Mouse (Mus musculus) limb, embryonic 14.5 days (tissue): Measurements from ENCODE around the gene Pou2f3. TPM values are rescaled to one million over a fixed set of nuclear protein-coding genes. Genes with fewer than 3 reads are reported as not detected.

Experiments used
- ATAC-seq: fragments of 200-750 bp; cut with Nextera tagmentation; 2 replicates; pipeline ENCODE4 v1.8.0; 2017; ENCODE audit warnings: low read depth, moderate number of reproducible peaks, moderate TSS enrichment; ENCODE audit not compliant: low FRiP score
- DNase-seq: peaks from one replicate; pipeline ENCODE4 v3.0.0-alpha.2; 2015; ENCODE audit warnings: low spot score
- H3K27ac ChIP-seq: fragments of 300-500 bp; sonication (generic); replicated peaks from 2 replicates; pipeline ENCODE4 v1.5.1; 2014; ENCODE audit warnings: low read depth, mild to moderate bottlenecking, low read length, moderate library complexity, mixed read lengths
- H3K27me3 ChIP-seq: fragments of 300-500 bp; sonication (generic); 2 replicates; pipeline ENCODE4 v1.6.1; 2014; ENCODE audit warnings: low read length, mixed read lengths; ENCODE audit not compliant: control insufficient read depth, insufficient read depth
- H3K36me3 ChIP-seq: fragments of 300-500 bp; sonication (generic); 2 replicates; pipeline ENCODE4 v1.6.1; 2014; ENCODE audit warnings: mild to moderate bottlenecking, low read length, moderate library complexity, mixed read lengths; ENCODE audit not compliant: control insufficient read depth, insufficient read depth
- H3K4me1 ChIP-seq: fragments of 300-500 bp; sonication (generic); 2 replicates; pipeline ENCODE4 v1.6.1; 2014; ENCODE audit warnings: antibody characterized with exemption, low read length, mixed read lengths; ENCODE audit not compliant: control insufficient read depth, insufficient read depth
- H3K4me2 ChIP-seq: fragments of 300-500 bp; sonication (generic); replicated peaks from 2 replicates; pipeline ENCODE4 v1.6.1; 2014; ENCODE audit warnings: low read depth, mild to moderate bottlenecking, low read length, moderate library complexity; ENCODE audit not compliant: severe bottlenecking
- H3K4me3 ChIP-seq: fragments of 300-500 bp; sonication (generic); replicated peaks from 2 replicates; pipeline ENCODE4 v1.5.1; 2014; ENCODE audit warnings: low read length
- H3K9ac ChIP-seq: fragments of 300-500 bp; sonication (generic); 2 replicates; pipeline ENCODE4 v1.6.1; 2014; ENCODE audit warnings: mild to moderate bottlenecking, low read depth, low read length, moderate library complexity; ENCODE audit not compliant: severe bottlenecking
- H3K9me3 ChIP-seq: fragments of 300-500 bp; sonication (generic); 2 replicates; pipeline ENCODE4 v1.6.1; 2016; ENCODE audit warnings: low read length; ENCODE audit not compliant: control insufficient read depth
- POLR2A ChIP-seq: fragments of 200-500 bp; IDR thresholded peaks from 2 replicates; pipeline ENCODE4 v1.8.0; 2012; ENCODE audit warnings: inconsistent platforms, mild to moderate bottlenecking, moderate library complexity, borderline replicate concordance; ENCODE audit not compliant: insufficient read depth, insufficient read length; ENCODE audit errors: extremely low read depth
- WGBS: fragments of 180-500 bp; shearing (Covaris S2); extraction: QIAGEN DNeasy Blood & Tissue Kit; methylation state at CpG from one replicate; pipeline ENCODE4 v1.1.7; 2014; 5-methylcytosine and 5-hydroxymethylcytosine counted together
- polyA plus RNA-seq, 2 experiments: library from polyadenylated mRNA; depleted of rRNA in 1 of 2; stranded (reverse) in 1 of 2; unstranded in 1 of 2; fragments of >200 nt; fragmentation: Nextera tagmentation in 1 of 2; extraction: Ambion mirVana in 1 of 2; gene quantifications; 2 replicates each; pipeline versions ENCODE4 v1.2.1 to v1.2.3; 2012 to 2014

The Pou2f3 gene
- polyA plus RNA-seq, 2 experiments, result 6.9 to 7.9 TPM

GRCm38 (mm10) chr9:43221643-43222428, 11.7 kb upstream of the Pou2f3 start:
- peaks cover 19% of the 10 kb centered on the region; the same call in 1 of the 2 replicates for H3K4me1 ChIP-seq
- peaks cover 48% of the 10 kb centered on the region for H3K36me3 ChIP-seq
- ATAC-seq (peak; percentile 58; the same call in 1 of the 2 replicates), DNase-seq (peak; percentile 92)
- no peak overlapping the region for H3K9ac ChIP-seq
- no peaks in the 10 kb centered on the region for H3K27me3 ChIP-seq
- TF ChIP-seq POLR2A, result no peak
- no peak overlapping the region for H3K4me2 ChIP-seq
- H3K9me3 ChIP-seq, result no peaks in the 10 kb centered on the region
- no peak overlapping the region for H3K4me3 ChIP-seq
- WGBS, result 38% methylated on average over 18 of the region's 18 CpGs
- H3K27ac ChIP-seq, result no peak overlapping the region

- peak overlapping the region; percentile 12; the same call in 1 of the 2 replicates for H3K9ac ChIP-seq
- peaks cover 6% of the 10 kb centered on the region for H3K27me3 ChIP-seq
- 20% methylated on average over 11 of the region's 11 CpGs for WGBS
- H3K4me1 ChIP-seq, result peaks cover 11% of the 10 kb centered on the region
- no peak for ATAC-seq
- H3K36me3 ChIP-seq, result no peaks in the 10 kb centered on the region
- no peaks in the 10 kb centered on the region for H3K9me3 ChIP-seq
- H3K4me3 ChIP-seq, result no peak overlapping the region
- H3K4me2 ChIP-seq, result peak overlapping the region; percentile 25; the same call in 1 of the 2 replicates
- TF ChIP-seq POLR2A, result no peak
- 0 out of 2 replicates have a peak overlapping the region, but pooled peaks have one; percentile 13 for H3K27ac ChIP-seq
- DNase-seq, result peak; percentile 62
Measured at GRCm38 (mm10) chr9:43210771-43211450, 742 bp upstream of the Pou2f3 start.

- 4% methylated on average over 12 of the region's 15 CpGs for WGBS
- peaks cover 22% of the 10 kb centered on the region for H3K4me1 ChIP-seq
- H3K9ac ChIP-seq, result peak overlapping the region; percentile 36; the same call in 1 of the 2 replicates
- ATAC-seq (no peak), DNase-seq (no peak)
- H3K27me3 ChIP-seq, result peaks cover 25% of the 10 kb centered on the region
- peak overlapping the region; percentile 36 for H3K4me3 ChIP-seq
- TF ChIP-seq POLR2A, result no peak
- peak overlapping the region; percentile 62 for H3K4me2 ChIP-seq
- no peaks in the 10 kb centered on the region for H3K36me3 ChIP-seq
- H3K9me3 ChIP-seq, result no peaks in the 10 kb centered on the region
- no peak overlapping the region for H3K27ac ChIP-seq
Measured at GRCm38 (mm10) chr9:43206022-43206390, 4.2 kb downstream of the Pou2f3 start.

- DNase-seq, result no peak
- Histone ChIP-seq H3K4me1 (peaks cover 18% of the 10 kb centered on the region), H3K27me3 (peaks cover 25% of the 10 kb centered on the region), H3K36me3 (no peaks in the 10 kb centered on the region), H3K4me3 (peak overlapping the region; percentile 36), H3K9me3 (no peaks in the 10 kb centered on the region), H3K9ac (peak overlapping the region; percentile 36; the same call in 1 of the 2 replicates), H3K27ac (no peak overlapping the region), H3K4me2 (peak overlapping the region; percentile 62)
- no peak for ATAC-seq
- WGBS, result 2% methylated on average over 33 of the region's 41 CpGs
- no peak for TF ChIP-seq POLR2A
Measured at GRCm38 (mm10) chr9:43205343-43206021, 4.7 kb downstream of the Pou2f3 start.

- H3K9ac ChIP-seq, result no peak overlapping the region
- no peak overlapping the region for H3K4me3 ChIP-seq
- peaks cover 6% of the 10 kb centered on the region for H3K4me1 ChIP-seq
- TF ChIP-seq POLR2A, result no peak
- WGBS, result 6% methylated on average over 5 of the region's 5 CpGs
- ATAC-seq, result no peak
- no peaks in the 10 kb centered on the region for H3K36me3 ChIP-seq
- H3K27me3 ChIP-seq, result peaks cover 12% of the 10 kb centered on the region
- H3K4me2 ChIP-seq, result peak overlapping the region; percentile 23; the same call in 1 of the 2 replicates
- no peak overlapping the region for H3K27ac ChIP-seq
- DNase-seq, result no peak
- no peaks in the 10 kb centered on the region for H3K9me3 ChIP-seq
Measured at GRCm38 (mm10) chr9:43200212-43200611, 10.0 kb downstream of the Pou2f3 start.
